Mouse (Mus musculus) lung, embryonic 16.5 days (tissue): ENCODE results near the gene Ppp1r9a. TPM values are rescaled to one million over a fixed set of nuclear protein-coding genes. Genes with fewer than 3 reads are reported as not detected.
A peak's percentile ranks its signal among the peaks of the same experiment; 100 is the strongest.

ENCODE experiments used
- ATAC-seq: fragments of 200-750 bp; cut with Nextera tagmentation; 2 replicates; pipeline ENCODE4 v1.8.0; 2017; ENCODE audit warnings: low read depth, mild to moderate bottlenecking, moderate library complexity
- H3K27ac ChIP-seq: fragments of 300-500 bp; sonication (generic); 2 replicates; pipeline ENCODE4 v1.5.1; 2014; ENCODE audit warnings: mild to moderate bottlenecking, control low read depth, low read length
- H3K27me3 ChIP-seq: fragments of 300-500 bp; sonication (generic); 2 replicates; pipeline ENCODE4 v1.6.1; 2014; ENCODE audit warnings: low read depth, low read length, mixed read lengths; ENCODE audit not compliant: control insufficient read depth, insufficient read depth
- H3K36me3 ChIP-seq: fragments of 300-500 bp; sonication (generic); 2 replicates; pipeline ENCODE4 v1.6.1; 2014; ENCODE audit warnings: low read length; ENCODE audit not compliant: control insufficient read depth, insufficient read depth
- H3K4me1 ChIP-seq: fragments of 300-500 bp; sonication (generic); replicated peaks from 2 replicates; pipeline ENCODE4 v1.6.1; 2014; ENCODE audit warnings: low read length, mixed read lengths; ENCODE audit not compliant: control insufficient read depth, insufficient read depth
- H3K4me2 ChIP-seq: fragments of 300-500 bp; sonication (generic); 2 replicates; pipeline ENCODE4 v1.6.1; 2014; ENCODE audit warnings: low read depth, low read length, control low read depth
- H3K4me3 ChIP-seq: fragments of 300-500 bp; sonication (generic); 2 replicates; pipeline ENCODE4 v1.5.1; 2014; ENCODE audit warnings: mild to moderate bottlenecking, low read length, control low read depth
- H3K9ac ChIP-seq: fragments of 300-500 bp; sonication (generic); 2 replicates; pipeline ENCODE4 v1.6.1; 2014; ENCODE audit warnings: low read length, control low read depth
- H3K9me3 ChIP-seq: fragments of 300-500 bp; sonication (generic); 2 replicates; pipeline ENCODE4 v1.6.1; 2016; ENCODE audit warnings: low read length; ENCODE audit not compliant: control insufficient read depth
- WGBS: fragments of 180-500 bp; shearing (Covaris S2); extraction: QIAGEN DNeasy Blood & Tissue Kit; methylation state at CpG from one replicate; pipeline ENCODE4 v1.1.7; 2014; 5-methylcytosine and 5-hydroxymethylcytosine counted together
- polyA plus RNA-seq: library from polyadenylated mRNA; unstranded; fragments of >200 nt; fragmentation: Nextera tagmentation; extraction: Ambion mirVana; gene quantifications from 2 replicates; pipeline ENCODE4 v1.2.1, GENCODE M21; 2015

Ppp1r9a gene
- polyA plus RNA-seq, 1 experiment from 2014 or later: 15.4 TPM

DNA sequence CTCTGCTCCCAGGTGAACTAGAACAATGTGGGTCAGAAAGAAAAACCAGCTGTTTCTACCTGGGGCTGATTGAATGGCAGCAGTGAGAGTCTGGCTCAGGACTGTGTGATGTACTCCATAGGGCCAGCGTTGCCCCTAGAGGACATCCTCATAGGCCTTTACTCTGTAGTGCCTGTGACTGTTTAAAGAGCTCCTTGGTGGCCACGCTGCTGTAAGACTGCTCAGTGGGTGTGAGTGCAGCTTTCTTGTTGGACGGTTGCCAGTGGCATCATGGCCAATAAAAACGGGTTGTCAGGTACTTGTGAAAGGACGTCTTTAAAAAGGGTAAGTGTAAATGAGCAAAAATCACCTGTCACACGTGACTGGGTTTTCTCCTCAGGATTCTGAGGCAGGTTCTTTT is 70.1 kb downstream of the Ppp1r9a start:
- H3K27me3 ChIP-seq: no peaks in the 10 kb centered on the region
- H3K9ac ChIP-seq: no peak overlapping the region
- H3K9me3 ChIP-seq: no peaks in the 10 kb centered on the region
- H3K4me2 ChIP-seq: no peak overlapping the region
- peak; percentile 79 for ATAC-seq
- H3K27ac ChIP-seq: no peak overlapping the region
- WGBS: 26% methylated on average over 6 of the region's 6 CpGs
- H3K4me1 ChIP-seq: peaks cover 2% of the 10 kb centered on the region; the same call in 1 of the 2 replicates
- H3K36me3 ChIP-seq: no peaks in the 10 kb centered on the region
- H3K4me3 ChIP-seq: no peak overlapping the region

DNA sequence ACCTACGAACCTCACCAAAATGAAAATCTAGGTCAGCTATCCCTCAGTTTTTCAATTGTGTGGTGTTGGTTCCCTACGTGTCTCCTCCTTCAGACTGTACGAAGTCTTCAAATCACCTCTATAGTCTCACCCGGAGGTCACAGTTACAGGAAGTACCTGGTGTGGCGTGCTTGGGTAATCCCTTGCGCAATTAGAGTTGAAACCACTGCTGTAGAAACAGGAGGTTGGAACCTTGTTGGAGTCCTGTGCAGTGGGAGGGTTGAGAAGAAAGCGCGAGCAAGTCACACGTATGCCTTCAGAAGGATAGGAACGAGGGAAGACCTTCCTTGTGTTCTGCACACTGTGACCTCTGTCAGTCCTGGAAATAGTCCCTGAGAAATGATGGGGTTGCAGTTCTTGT is 70.6 kb downstream of the Ppp1r9a start:
- Histone ChIP-seq H3K4me2 (no peak overlapping the region), H3K4me3 (no peak overlapping the region), H3K27ac (no peak overlapping the region), H3K27me3 (no peaks in the 10 kb centered on the region), H3K4me1 (peaks cover 2% of the 10 kb centered on the region; the same call in 1 of the 2 replicates), H3K36me3 (no peaks in the 10 kb centered on the region), H3K9me3 (no peaks in the 10 kb centered on the region), H3K9ac (no peak overlapping the region)
- WGBS: 80% methylated on average over 10 of the region's 10 CpGs
- no peak for ATAC-seq

DNA sequence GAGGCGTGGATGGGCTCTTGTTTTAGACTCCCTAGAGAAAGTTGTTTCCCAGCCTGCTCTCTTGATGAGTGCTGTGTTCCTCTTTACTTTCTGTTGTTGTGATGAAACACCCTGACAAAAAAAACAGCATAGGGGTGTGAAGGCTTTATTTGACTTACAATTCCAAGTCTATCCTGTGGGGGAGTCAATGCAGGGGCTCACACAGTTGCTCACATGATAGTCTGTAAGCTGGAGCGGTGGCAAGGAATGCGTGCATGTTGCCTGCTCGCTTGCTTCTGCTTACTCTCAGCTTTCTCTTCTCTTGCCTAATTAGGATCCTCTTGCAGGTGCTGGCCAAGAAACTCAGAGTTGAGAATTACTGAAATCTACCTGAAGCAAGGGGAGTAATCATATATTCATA is 74.8 kb downstream of the Ppp1r9a start:
- no peaks in the 10 kb centered on the region for H3K27me3 ChIP-seq
- H3K9ac ChIP-seq: no peak overlapping the region
- no peak overlapping the region for H3K4me2 ChIP-seq
- H3K27ac ChIP-seq: no peak overlapping the region
- no peak for ATAC-seq
- no peaks in the 10 kb centered on the region for H3K36me3 ChIP-seq
- no peaks in the 10 kb centered on the region for H3K4me1 ChIP-seq
- no peak overlapping the region for H3K4me3 ChIP-seq
- H3K9me3 ChIP-seq: no peaks in the 10 kb centered on the region
- 88% methylated on average over 4 of the region's 4 CpGs for WGBS

DNA sequence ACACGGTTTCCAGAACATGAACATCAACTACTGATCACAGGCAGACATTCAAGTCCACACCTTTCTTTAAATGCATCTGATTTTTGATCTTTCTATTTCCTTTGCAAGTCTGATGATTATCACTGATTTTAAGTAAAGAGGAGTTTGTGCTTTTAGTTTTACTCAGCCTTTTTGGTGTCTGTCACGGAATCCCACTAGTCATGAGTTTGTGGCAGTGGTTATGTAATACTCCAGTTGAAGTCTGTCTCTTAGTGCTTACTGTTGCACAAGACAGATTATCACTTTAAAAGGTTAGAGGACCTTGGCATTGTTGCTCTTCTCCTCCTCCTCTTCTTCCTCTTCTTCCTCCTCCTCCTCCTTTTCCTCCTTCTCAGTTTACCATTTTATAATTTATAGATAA is 75.5 kb downstream of the Ppp1r9a start:
- no peak for ATAC-seq
- 81% methylated on average over 2 of the region's 2 CpGs for WGBS
- no peak overlapping the region for H3K27ac ChIP-seq
- no peaks in the 10 kb centered on the region for H3K4me1 ChIP-seq
- no peaks in the 10 kb centered on the region for H3K27me3 ChIP-seq
- H3K9ac ChIP-seq: no peak overlapping the region
- H3K9me3 ChIP-seq: no peaks in the 10 kb centered on the region
- no peak overlapping the region for H3K4me2 ChIP-seq
- H3K36me3 ChIP-seq: no peaks in the 10 kb centered on the region
- no peak overlapping the region for H3K4me3 ChIP-seq

DNA sequence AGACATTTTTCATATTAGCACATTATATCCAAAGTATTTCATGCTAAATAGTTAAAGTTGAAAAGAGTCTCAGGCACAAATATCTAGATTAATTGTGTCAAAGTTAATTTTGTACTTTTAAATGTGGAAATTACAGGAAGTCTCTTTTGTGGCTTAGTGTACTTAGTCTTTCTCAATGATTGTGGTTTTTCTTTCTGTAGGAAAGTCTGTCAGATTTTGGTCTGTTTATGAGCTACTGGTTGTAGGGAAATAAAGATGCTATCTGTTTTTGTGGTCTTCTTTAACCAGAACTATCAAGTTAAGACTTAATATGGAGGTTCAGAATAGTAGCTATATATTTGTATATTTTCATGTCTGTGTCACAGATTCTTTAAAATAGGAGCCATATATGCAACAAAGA is 76.2 kb downstream of the Ppp1r9a start:
- H3K4me2 ChIP-seq: no peak overlapping the region
- H3K27me3 ChIP-seq: no peaks in the 10 kb centered on the region
- no peak overlapping the region for H3K9ac ChIP-seq
- no peaks in the 10 kb centered on the region for H3K9me3 ChIP-seq
- no peaks in the 10 kb centered on the region for H3K4me1 ChIP-seq
- ATAC-seq: no peak
- no peak overlapping the region for H3K4me3 ChIP-seq
- no peaks in the 10 kb centered on the region for H3K36me3 ChIP-seq
- H3K27ac ChIP-seq: no peak overlapping the region

DNA sequence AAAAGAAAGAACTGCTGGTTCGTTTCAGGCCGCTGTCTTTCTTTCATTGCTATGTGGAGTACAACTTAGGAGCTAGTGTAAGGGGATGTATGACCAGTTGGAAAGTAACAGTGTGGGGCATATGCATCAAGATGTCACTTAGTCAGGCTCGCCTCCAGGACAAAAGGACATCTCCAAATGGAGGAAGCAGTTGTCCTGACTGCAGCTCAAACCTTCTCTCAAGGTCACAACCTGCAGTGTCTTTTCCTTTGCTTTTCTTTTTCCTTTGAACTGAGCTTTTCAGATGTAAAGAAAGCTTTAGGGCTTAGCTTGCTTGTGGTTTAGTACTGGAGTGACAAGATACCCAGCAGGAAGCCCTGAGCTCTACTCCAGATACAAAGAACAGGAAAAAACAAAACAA is 77.4 kb downstream of the Ppp1r9a start:
- no peak overlapping the region for H3K4me3 ChIP-seq
- H3K36me3 ChIP-seq: no peaks in the 10 kb centered on the region
- no peak for ATAC-seq
- H3K27ac ChIP-seq: no peak overlapping the region
- WGBS: 63% methylated on average over 3 of the region's 3 CpGs
- H3K9ac ChIP-seq: no peak overlapping the region
- H3K9me3 ChIP-seq: no peaks in the 10 kb centered on the region
- H3K27me3 ChIP-seq: no peaks in the 10 kb centered on the region
- H3K4me2 ChIP-seq: no peak overlapping the region
- H3K4me1 ChIP-seq: no peaks in the 10 kb centered on the region

DNA sequence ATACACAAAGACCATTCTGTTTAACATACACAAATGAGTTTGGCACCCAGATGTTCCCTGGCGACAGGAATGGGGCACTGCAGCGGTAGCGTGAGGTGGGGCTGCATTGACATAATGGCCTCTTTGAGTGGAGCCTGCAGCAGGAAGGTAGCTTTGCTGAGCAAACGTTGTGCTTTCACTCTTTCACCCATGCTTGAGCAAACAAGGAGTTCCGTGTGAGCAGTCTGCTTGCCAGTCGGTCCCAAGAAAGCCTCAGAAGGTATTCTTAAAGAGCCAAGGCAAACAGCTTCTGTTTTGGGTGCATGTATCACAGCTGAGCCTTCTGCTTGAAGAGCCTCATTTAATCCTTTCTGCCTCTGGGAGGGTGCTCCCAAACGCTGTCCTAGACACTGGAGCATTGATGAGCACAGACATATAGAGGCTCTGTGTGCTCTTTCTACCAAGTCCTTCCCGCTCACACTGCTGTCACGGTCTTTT is 80.0 kb downstream of the Ppp1r9a start:
- Histone ChIP-seq H3K36me3 (no peaks in the 10 kb centered on the region), H3K4me2 (peak overlapping the region; percentile 39), H3K9ac (no peak overlapping the region), H3K27ac (peak overlapping the region; percentile 91), H3K27me3 (no peaks in the 10 kb centered on the region), H3K4me3 (no peak overlapping the region), H3K4me1 (0 out of 2 replicates have a peak, but pooled peaks cover 2% of the 10 kb centered on the region), H3K9me3 (no peaks in the 10 kb centered on the region)
- peak; percentile 96 for ATAC-seq
- WGBS: 46% methylated on average over 9 of the region's 9 CpGs

DNA sequence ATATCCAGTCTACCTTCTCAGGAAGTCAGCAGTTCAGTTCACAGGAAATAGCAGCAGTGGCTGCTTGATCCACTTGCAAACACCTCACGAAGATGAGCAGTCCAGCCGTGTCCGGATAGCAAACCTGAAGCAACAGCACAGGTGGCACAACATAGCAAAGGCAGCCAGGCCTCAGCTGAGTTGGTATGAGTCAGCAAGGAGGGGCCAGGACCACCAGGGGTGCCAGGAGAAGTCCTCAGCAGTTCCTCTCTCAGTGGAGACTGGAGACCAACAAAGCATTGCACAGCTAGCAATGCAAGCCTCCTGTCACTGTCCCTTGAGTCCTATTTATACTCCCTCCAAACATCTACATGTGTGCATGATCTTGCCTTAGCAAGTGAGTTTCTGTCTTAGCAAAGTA is 83.0 kb downstream of the Ppp1r9a start:
- Histone ChIP-seq H3K4me3 (no peak overlapping the region), H3K9me3 (no peaks in the 10 kb centered on the region), H3K27me3 (no peaks in the 10 kb centered on the region), H3K9ac (no peak overlapping the region), H3K36me3 (no peaks in the 10 kb centered on the region), H3K4me2 (no peak overlapping the region), H3K4me1 (0 out of 2 replicates have a peak, but pooled peaks cover 2% of the 10 kb centered on the region), H3K27ac (no peak overlapping the region)
- 76% methylated on average over 3 of the region's 3 CpGs for WGBS
- no peak for ATAC-seq

DNA sequence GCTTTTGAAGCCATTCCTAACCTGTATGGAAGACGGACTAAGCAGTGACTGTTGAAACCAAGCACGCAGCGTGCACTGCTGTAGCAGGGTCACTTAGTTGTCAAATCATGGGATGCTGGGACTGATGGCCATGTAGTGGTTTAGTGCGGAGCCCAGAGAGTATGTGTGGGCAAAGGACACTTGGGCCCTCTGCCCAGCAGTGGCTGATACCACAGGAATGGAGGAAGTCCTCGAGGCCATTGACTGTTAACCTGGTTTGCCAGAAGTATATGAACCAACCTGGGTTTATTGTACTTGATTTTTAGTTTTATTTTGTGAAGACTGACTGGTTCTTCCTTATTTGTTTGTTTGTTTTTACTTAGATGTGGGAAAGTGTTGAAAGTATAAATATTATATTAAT is 84.4 kb downstream of the Ppp1r9a start:
- Histone ChIP-seq H3K4me2 (no peak overlapping the region), H3K9me3 (no peaks in the 10 kb centered on the region), H3K27me3 (no peaks in the 10 kb centered on the region), H3K27ac (no peak overlapping the region), H3K9ac (no peak overlapping the region), H3K36me3 (no peaks in the 10 kb centered on the region), H3K4me1 (0 out of 2 replicates have a peak, but pooled peaks cover 2% of the 10 kb centered on the region), H3K4me3 (no peak overlapping the region)
- 86% methylated on average over 5 of the region's 5 CpGs for WGBS
- ATAC-seq: no peak

DNA sequence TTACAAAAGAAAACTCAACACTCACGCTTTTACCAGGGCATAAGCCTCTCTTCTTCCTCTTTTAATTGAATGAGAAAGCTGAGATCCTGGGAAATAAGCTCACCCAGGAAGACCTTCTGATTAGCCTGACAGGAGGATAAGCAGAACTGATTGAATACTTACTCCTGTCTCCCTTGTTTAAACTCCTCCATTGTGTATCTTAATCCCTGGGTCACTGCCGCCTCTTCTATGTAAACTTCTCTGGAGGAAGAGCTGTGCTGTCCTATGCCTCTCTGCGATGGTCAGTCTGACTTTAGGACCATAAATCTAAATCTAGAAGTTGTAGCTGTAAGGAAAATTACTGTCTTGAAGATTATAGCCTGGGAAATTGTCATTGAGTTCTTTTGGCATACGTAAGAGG is 86.0 kb downstream of the Ppp1r9a start:
- ATAC-seq: no peak
- H3K27ac ChIP-seq: no peak overlapping the region
- WGBS: 42% methylated on average over 4 of the region's 4 CpGs

More for the DNA sequence above, 86.0 kb downstream of the Ppp1r9a start:
- Histone ChIP-seq H3K4me2 (no peak overlapping the region), H3K4me3 (no peak overlapping the region), H3K9me3 (no peaks in the 10 kb centered on the region), H3K9ac (no peak overlapping the region), H3K36me3 (no peaks in the 10 kb centered on the region), H3K4me1 (0 out of 2 replicates have a peak, but pooled peaks cover 2% of the 10 kb centered on the region), H3K27me3 (no peaks in the 10 kb centered on the region)
